ENCODE assay signal across 19 mouse cellular contexts in genomic region chr9:119803845-119804500, GRCm38 (mm10). TPM values are rescaled to one million over a fixed set of nuclear protein-coding genes. Genes with fewer than 3 reads are reported as not detected.
DNase-seq lines count a peak whose midpoint lies in the region; ATAC-seq lines count a peak whose summit lies in the region.
"Had no signal": no experiment of that assay in that cellular context is flagged by ENCODE, and none has a peak within 500 bp of the region (broad histone marks: within the 10 kb centered on the region; RNA-seq: fewer than 3 reads in every experiment).

No protein-coding gene starts in this region.

- H3K4me3 ChIP-seq in liver, embryonic 11.5 days (ENCODE audit: low read depth, low read length) = no peak overlapping the region
- no peak overlapping the region for H3K4me3 ChIP-seq in midbrain, embryonic 14.5 days (replicated peaks; ENCODE audit: low read depth, low read length)
- H3K4me3 ChIP-seq: embryonic facial prominence, embryonic 15.5 days; limb, embryonic 12.5 days had no signal

- ATAC-seq in liver, embryonic 11.5 days (replicated peaks; ENCODE audit: low FRiP score) = no peak
- peak; percentile 46 for ATAC-seq in common myeloid progenitor, adult 5-6 weeks (replicated peaks; ENCODE audit: low read depth, poor library complexity, severe bottlenecking)
- 0 out of 2 replicates have a peak, but pooled peaks have one; percentile 12 for ATAC-seq in granulocyte monocyte progenitor cell, adult 5-6 weeks (replicated peaks; ENCODE audit: poor library complexity, severe bottlenecking)
- no peak for ATAC-seq in midbrain, embryonic 14.5 days (ENCODE audit: low FRiP score, low TSS enrichment)
- ATAC-seq: intestine, postnatal 0 days; liver, postnatal 0 days had no signal

- WGBS in liver, embryonic 11.5 days = 61% methylated on average over 15 of the region's 15 CpGs
- WGBS in midbrain, embryonic 14.5 days = 29% methylated on average over 15 of the region's 15 CpGs

- DNase-seq in liver, embryonic 11.5 days (ENCODE audit: low spot score) = no peak
- no peak for DNase-seq in liver
- DNase-seq in midbrain, embryonic 14.5 days = peak; percentile 56
- DNase-seq in left cerebral cortex, adult 11 months (ENCODE audit: low spot score) = no peak
- no peak for DNase-seq in left cerebral cortex, postnatal 4 days
- DNase-seq in cerebellum, adult 11-12 months = no peak
- DNase-seq: cerebellum, postnatal 36 days; kidney, postnatal 36 days; layer of hippocampus, postnatal 36 days; liver, postnatal 0 days had no signal

- H3K9ac ChIP-seq in liver, embryonic 11.5 days (ENCODE audit: low read depth, low read length) = no peak overlapping the region
- no peak overlapping the region for H3K9ac ChIP-seq in midbrain, embryonic 14.5 days (replicated peaks; ENCODE audit: low read length)
- H3K9ac ChIP-seq: embryonic facial prominence, embryonic 15.5 days; limb, embryonic 12.5 days; liver, postnatal 0 days had no signal

- H3K9me3 ChIP-seq in liver, embryonic 11.5 days (ENCODE audit: control insufficient read depth, low read length) = no peaks in the 10 kb centered on the region
- H3K9me3 ChIP-seq in midbrain, embryonic 14.5 days (ENCODE audit: control insufficient read depth, low read length) = no peaks in the 10 kb centered on the region
- H3K9me3 ChIP-seq: embryonic facial prominence, embryonic 15.5 days; limb, embryonic 12.5 days had no signal

- H3K36me3 ChIP-seq in liver, embryonic 11.5 days (ENCODE audit: control insufficient read depth, insufficient read depth, low read length) = no peaks in the 10 kb centered on the region
- no peaks in the 10 kb centered on the region for H3K36me3 ChIP-seq in midbrain, embryonic 14.5 days (ENCODE audit: control insufficient read depth, insufficient read depth, low read length)
- H3K36me3 ChIP-seq: embryonic facial prominence, embryonic 15.5 days; limb, embryonic 12.5 days had no signal

- H3K27ac ChIP-seq in liver, embryonic 11.5 days (ENCODE audit: low read depth, low read length) = 0 out of 2 replicates have a peak overlapping the region, but pooled peaks have one; percentile 13
- H3K27ac ChIP-seq in midbrain, embryonic 14.5 days (replicated peaks; ENCODE audit: low read depth, low read length) = peak overlapping the region; percentile 1; the same call in 1 of the 2 replicates
- H3K27ac ChIP-seq: embryonic facial prominence, embryonic 15.5 days; limb, embryonic 12.5 days; macrophage; stomach, postnatal 0 days had no signal

- H3K4me1 ChIP-seq in liver, embryonic 11.5 days (replicated peaks; ENCODE audit: control insufficient read depth, insufficient read depth, low read length) = peaks cover 4% of the 10 kb centered on the region; the same call in 1 of the 2 replicates
- H3K4me1 ChIP-seq in midbrain, embryonic 14.5 days (ENCODE audit: control insufficient read depth, insufficient read depth, low read length) = peaks cover 25% of the 10 kb centered on the region
- H3K4me1 ChIP-seq: embryonic facial prominence, embryonic 15.5 days had no signal

- no peaks in the 10 kb centered on the region for H3K27me3 ChIP-seq in liver, embryonic 11.5 days (replicated peaks; ENCODE audit: control insufficient read depth, insufficient read depth, low read length)
- H3K27me3 ChIP-seq in midbrain, embryonic 14.5 days (ENCODE audit: control insufficient read depth, insufficient read depth, low read length) = no peaks in the 10 kb centered on the region
- H3K27me3 ChIP-seq: embryonic facial prominence, embryonic 15.5 days; limb, embryonic 12.5 days had no signal

- intact Hi-C loops in left cerebral cortex, postnatal 4 days (cut with DNase I) = loop anchor here (10.0 kb wide), 1 partner anchor 81 kb away; no protein-coding TSS in a partner anchor

- H3K4me2 ChIP-seq in liver, embryonic 11.5 days = no peak overlapping the region
- peak overlapping the region; percentile 4; the same call in 1 of the 2 replicates for H3K4me2 ChIP-seq in midbrain, embryonic 14.5 days (ENCODE audit: low read length)
- H3K4me2 ChIP-seq: embryonic facial prominence, embryonic 15.5 days; limb, embryonic 12.5 days had no signal

RNA-seq across cellular contexts. Expression of gene Scn11a, which starts 21.3 kb away (rescaled TPM):
- 0.09 and 0.10 TPM in 2 replicates for polyA plus RNA-seq in liver, embryonic 11.5 days (2014; fragmentation: Nextera tagmentation; extraction: Ambion mirVana)
- total RNA-seq in common myeloid progenitor, adult 5-6 weeks (2017) = not detected in 2 replicates
- not detected in 2 replicates for total RNA-seq in granulocyte monocyte progenitor cell, adult 5-6 weeks (2014; fragmentation: Nextera tagmentation)
- not detected in 2 replicates for total RNA-seq in granulocyte monocyte progenitor cell, adult 5-6 weeks (2017)
- polyA plus RNA-seq in midbrain, embryonic 14.5 days (2014; fragmentation: Nextera tagmentation; extraction: Ambion mirVana) = 0.13 and 0.29 TPM in 2 replicates
- under 1 TPM; 0.24 to 0.38 TPM for total RNA-seq in left cerebral cortex, postnatal 4 days (2021)
- total RNA-seq: layer of hippocampus, postnatal 36 days had no signal
- polyA plus RNA-seq: gonadal fat pad, adult 2 months; liver, postnatal 0 days; macrophage; spleen, adult 2 months had no signal

Comparison
In these comparisons a context has a peak if more than half of its experiments do, and no peak if none do; other contexts are left out.
1. ATAC-seq: peak in common myeloid progenitor, adult 5-6 weeks (single experiment) and granulocyte monocyte progenitor cell, adult 5-6 weeks (single experiment); none in liver, embryonic 11.5 days (single experiment) and midbrain, embryonic 14.5 days (single experiment).